Mouse (Mus musculus) thymus, adult 2 months (tissue): ENCODE measurements around the gene Cdadc1.

Source experiments
- CTCF ChIP-seq: fragments of 200-500 bp; IDR thresholded peaks from 2 replicates; pipeline ENCODE4 v1.5.1; 2012; ENCODE audit warnings: mild to moderate bottlenecking, control low read depth, low read length, moderate library complexity, borderline replicate concordance; ENCODE audit not compliant: control insufficient read depth, poor library complexity, insufficient read depth; ENCODE audit errors: extremely low read depth
- POLR2A ChIP-seq: fragments of 200-500 bp; IDR thresholded peaks from 2 replicates; pipeline ENCODE4 v1.6.1; 2012; ENCODE audit warnings: mild to moderate bottlenecking, low read length, control low read depth, moderate library complexity; ENCODE audit not compliant: control insufficient read depth, poor library complexity, insufficient read depth; ENCODE audit errors: extremely low read depth

DNA sequence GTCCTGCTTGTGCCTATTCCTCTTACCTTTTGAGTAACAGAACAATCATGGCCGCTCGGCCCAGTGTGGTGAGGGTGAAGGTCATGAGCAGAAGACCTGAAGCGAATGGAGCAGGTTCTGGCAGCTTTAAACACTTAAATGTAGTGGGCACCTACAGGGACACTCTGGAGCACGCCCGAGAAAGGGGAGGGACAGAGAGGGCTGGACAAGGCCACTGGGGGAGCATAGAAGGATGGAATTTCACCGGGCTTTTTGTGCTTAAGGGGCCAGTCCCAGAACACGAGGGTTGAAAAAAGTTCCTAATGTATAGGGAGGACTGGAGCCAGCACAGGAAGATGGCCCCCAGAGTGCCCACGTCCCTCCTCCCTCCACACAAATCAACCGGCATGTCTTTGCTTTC, 36.2 kb upstream of the Cdadc1 start:
- TF ChIP-seq CTCF (no peak), POLR2A (no peak)
